Mouse (Mus musculus): ENCODE data around the gene Glra1. TPM values are rescaled to one million over a fixed set of nuclear protein-coding genes. Genes with fewer than 3 reads are reported as not detected.

Glra1 gene
- total RNA-seq, 1 experiment: not detected

DNA sequence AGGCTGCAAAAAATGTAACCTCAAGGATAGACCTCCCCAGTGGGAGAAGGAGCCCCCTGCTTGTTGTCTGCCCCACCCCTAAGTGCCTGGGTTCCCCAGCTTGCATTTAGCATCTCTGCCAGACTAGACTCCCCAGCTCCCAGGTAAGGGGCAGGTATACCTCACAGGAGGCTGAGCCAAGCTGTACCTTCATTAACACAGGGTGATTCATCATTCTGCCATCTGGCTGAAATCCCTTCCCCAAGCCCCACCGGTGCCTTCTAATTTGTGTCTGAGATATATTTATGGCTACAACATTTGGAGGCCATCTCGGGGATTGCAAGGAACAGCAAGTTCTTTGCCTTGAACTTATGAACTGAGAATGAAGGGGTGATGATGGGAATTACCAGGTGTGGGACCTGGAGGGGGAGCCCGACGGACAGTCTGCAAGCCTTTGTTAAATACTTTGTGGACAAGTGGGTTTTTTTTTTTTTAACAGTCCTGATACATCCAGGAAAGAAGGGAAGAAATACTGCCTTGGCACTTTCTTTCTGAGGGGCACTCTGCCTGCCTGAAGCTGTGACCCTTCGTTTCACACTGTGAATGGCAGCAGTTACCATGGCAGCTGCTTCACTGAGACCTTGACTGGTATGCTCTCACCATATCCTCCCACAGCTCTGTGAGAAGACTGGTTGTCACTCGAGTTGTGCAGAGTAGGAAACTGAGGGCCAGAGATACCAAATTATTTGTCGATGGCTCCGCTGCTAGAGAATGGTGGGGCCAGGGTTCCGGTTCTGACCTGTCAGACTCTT lies 41.5 kb downstream of the Glra1 start:
- Histone ChIP-seq H3K4me3 (ENCODE audit: insufficient read depth in 1 of 2, low read depth in 1 of 2, low read length in 2 of 2, poor library complexity in 1 of 2, severe bottlenecking in 1 of 2) (no peak overlapping the region), H3K4me1 (ENCODE audit: control insufficient read depth in 2 of 2, insufficient read depth in 2 of 2, low read length in 2 of 2, poor library complexity in 1 of 2) (no peaks in the 10 kb centered on the region), H3K36me3 (ENCODE audit: control insufficient read depth, insufficient read depth, low read length, poor library complexity, severe bottlenecking) (no peaks in the 10 kb centered on the region), H3K9ac (ENCODE audit: insufficient read depth, low read depth, low read length, poor library complexity, severe bottlenecking) (no peak overlapping the region), H3K9me3 (ENCODE audit: control insufficient read depth, insufficient read depth, low read depth, low read length) (no peaks in the 10 kb centered on the region), H3K27ac (ENCODE audit: insufficient read depth, low read depth, low read length, poor library complexity, severe bottlenecking) (no peak overlapping the region)
- DNase-seq (ENCODE audit: low read depth, low spot score): no peak
- TF ChIP-seq MAFK (IDR thresholded peaks at IDR 0.05; ENCODE audit: insufficient read depth, low read depth, low read length) (no peak), ZNF384 (IDR thresholded peaks at IDR 0.05; ENCODE audit: low read depth, low read length) (no peak), ZC3H11A (IDR thresholded peaks at IDR 0.05; ENCODE audit: borderline replicate concordance, low read depth, low read length) (no peak), CHD2 (IDR thresholded peaks at IDR 0.05; ENCODE audit: low read depth, low read length) (no peak), HCFC1 (IDR thresholded peaks at IDR 0.05; ENCODE audit: borderline replicate concordance, insufficient read depth, low read length) (no peak)
- in situ Hi-C loops (cut with MboI; ENCODE audit: low sequenced_read_pairs in 2 of 2, unreplicated experiment in 2 of 2): loop anchor here in 1 of 2 experiments (25.0 kb wide), 1 partner anchor 421 kb away; no protein-coding TSS in a partner anchor

DNA sequence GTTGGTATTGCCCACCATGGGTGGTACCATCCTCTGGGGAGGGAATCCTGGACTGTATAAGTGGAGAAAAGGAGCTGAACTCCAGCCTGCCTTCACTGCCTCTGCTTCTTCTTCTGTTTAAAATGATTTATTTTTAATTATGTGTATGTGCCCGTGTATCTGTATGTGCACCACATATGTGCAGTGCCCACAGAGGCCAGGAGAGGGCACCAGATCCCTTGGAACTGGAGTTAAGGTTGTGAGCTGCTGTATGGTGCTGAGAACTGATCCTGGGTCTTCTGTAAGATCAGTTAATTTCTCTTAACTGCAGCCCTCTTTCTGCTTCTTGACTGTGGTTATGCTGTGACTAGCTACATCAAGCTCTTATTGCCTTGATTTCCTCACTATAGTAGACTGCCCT lies 62.3 kb downstream of the Glra1 start:
- no peak for DNase-seq (ENCODE audit: low read depth, low spot score)
- Histone ChIP-seq H3K36me3 (ENCODE audit: control insufficient read depth, insufficient read depth, low read length, poor library complexity, severe bottlenecking) (no peaks in the 10 kb centered on the region), H3K27ac (ENCODE audit: insufficient read depth, low read depth, low read length, poor library complexity, severe bottlenecking) (no peak overlapping the region), H3K4me3 (ENCODE audit: insufficient read depth in 1 of 2, low read depth in 1 of 2, low read length in 2 of 2, poor library complexity in 1 of 2, severe bottlenecking in 1 of 2) (no peak overlapping the region), H3K9ac (ENCODE audit: insufficient read depth, low read depth, low read length, poor library complexity, severe bottlenecking) (no peak overlapping the region), H3K9me3 (ENCODE audit: control insufficient read depth, insufficient read depth, low read depth, low read length) (no peaks in the 10 kb centered on the region), H3K4me1 (ENCODE audit: control insufficient read depth in 2 of 2, insufficient read depth in 2 of 2, low read length in 2 of 2, poor library complexity in 1 of 2) (no peaks in the 10 kb centered on the region)
- TF ChIP-seq HCFC1 (IDR thresholded peaks at IDR 0.05; ENCODE audit: borderline replicate concordance, insufficient read depth, low read length) (no peak), ZNF384 (IDR thresholded peaks at IDR 0.05; ENCODE audit: low read depth, low read length) (no peak), CHD2 (IDR thresholded peaks at IDR 0.05; ENCODE audit: low read depth, low read length) (no peak), MAFK (IDR thresholded peaks at IDR 0.05; ENCODE audit: insufficient read depth, low read depth, low read length) (no peak), ZC3H11A (IDR thresholded peaks at IDR 0.05; ENCODE audit: borderline replicate concordance, low read depth, low read length) (no peak)
- in situ Hi-C loops (cut with MboI; ENCODE audit: low sequenced_read_pairs in 2 of 2, unreplicated experiment in 2 of 2): no loop called here

DNA sequence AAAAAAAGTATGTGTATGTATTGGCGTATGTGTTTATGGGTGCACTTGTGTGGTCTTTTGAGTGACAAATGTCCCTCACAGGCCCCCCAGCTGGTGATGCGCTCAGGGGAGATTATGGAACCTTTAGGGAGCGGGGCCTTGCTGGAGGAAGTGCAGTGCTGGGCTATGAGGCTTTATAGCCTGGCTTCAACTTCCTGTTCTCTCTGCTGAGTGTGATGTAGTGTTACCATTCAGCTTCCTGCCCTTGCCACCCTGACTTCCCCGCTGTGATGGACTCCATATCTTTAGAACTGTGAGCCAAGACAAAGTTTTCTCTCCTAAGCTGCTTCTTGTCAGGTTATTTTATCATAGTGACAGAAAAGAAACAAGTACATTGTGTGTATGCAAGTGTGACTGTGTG lies 65.3 kb downstream of the Glra1 start:
- DNase-seq (ENCODE audit: low read depth, low spot score): no peak
- no peaks in the 10 kb centered on the region for H3K4me1 ChIP-seq (ENCODE audit: control insufficient read depth in 2 of 2, insufficient read depth in 2 of 2, low read length in 2 of 2, poor library complexity in 1 of 2)
- H3K9ac ChIP-seq (ENCODE audit: insufficient read depth, low read depth, low read length, poor library complexity, severe bottlenecking): no peak overlapping the region
- H3K27ac ChIP-seq (ENCODE audit: insufficient read depth, low read depth, low read length, poor library complexity, severe bottlenecking): no peak overlapping the region
- in situ Hi-C loops (cut with MboI; ENCODE audit: low sequenced_read_pairs in 2 of 2, unreplicated experiment in 2 of 2): no loop called here
- no peak for TF ChIP-seq CHD2 (IDR thresholded peaks at IDR 0.05; ENCODE audit: low read depth, low read length)
- no peak overlapping the region for H3K4me3 ChIP-seq (ENCODE audit: insufficient read depth in 1 of 2, low read depth in 1 of 2, low read length in 2 of 2, poor library complexity in 1 of 2, severe bottlenecking in 1 of 2)
- H3K9me3 ChIP-seq (ENCODE audit: control insufficient read depth, insufficient read depth, low read depth, low read length): no peaks in the 10 kb centered on the region
- H3K36me3 ChIP-seq (ENCODE audit: control insufficient read depth, insufficient read depth, low read length, poor library complexity, severe bottlenecking): no peaks in the 10 kb centered on the region

DNA sequence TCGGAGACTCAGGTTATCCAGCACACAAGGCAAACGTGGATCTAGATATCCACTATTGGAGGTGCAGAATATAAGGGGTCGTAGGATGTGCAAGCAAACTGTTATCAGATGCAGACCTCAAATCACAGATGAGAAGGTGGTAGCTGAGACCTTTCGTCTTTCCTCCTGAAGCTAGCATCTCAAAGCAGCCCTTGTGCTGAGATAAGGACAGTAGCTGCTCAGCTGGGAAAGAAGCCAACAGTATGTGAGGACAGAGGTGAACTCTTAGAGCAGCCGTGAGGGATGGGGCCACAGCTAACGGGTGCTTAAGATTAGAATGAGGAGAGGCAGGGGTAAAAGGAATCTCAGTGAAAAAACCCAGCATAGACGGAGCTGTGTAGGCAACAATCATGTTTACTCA lies 65.9 kb downstream of the Glra1 start:
- Histone ChIP-seq H3K36me3 (ENCODE audit: control insufficient read depth, insufficient read depth, low read length, poor library complexity, severe bottlenecking) (no peaks in the 10 kb centered on the region), H3K9me3 (ENCODE audit: control insufficient read depth, insufficient read depth, low read depth, low read length) (no peaks in the 10 kb centered on the region), H3K9ac (ENCODE audit: insufficient read depth, low read depth, low read length, poor library complexity, severe bottlenecking) (no peak overlapping the region), H3K4me1 (ENCODE audit: control insufficient read depth in 2 of 2, insufficient read depth in 2 of 2, low read length in 2 of 2, poor library complexity in 1 of 2) (no peaks in the 10 kb centered on the region), H3K4me3 (ENCODE audit: insufficient read depth in 1 of 2, low read depth in 1 of 2, low read length in 2 of 2, poor library complexity in 1 of 2, severe bottlenecking in 1 of 2) (no peak overlapping the region), H3K27ac (ENCODE audit: insufficient read depth, low read depth, low read length, poor library complexity, severe bottlenecking) (no peak overlapping the region)
- no peak for TF ChIP-seq ZC3H11A (IDR thresholded peaks at IDR 0.05; ENCODE audit: borderline replicate concordance, low read depth, low read length)
- no peak for TF ChIP-seq MAFK (IDR thresholded peaks at IDR 0.05; ENCODE audit: insufficient read depth, low read depth, low read length)
- TF ChIP-seq CHD2 (IDR thresholded peaks at IDR 0.05; ENCODE audit: low read depth, low read length): no peak
- TF ChIP-seq HCFC1 (IDR thresholded peaks at IDR 0.05; ENCODE audit: borderline replicate concordance, insufficient read depth, low read length): no peak
- DNase-seq (ENCODE audit: low read depth, low spot score): no peak
- in situ Hi-C loops (cut with MboI; ENCODE audit: low sequenced_read_pairs in 2 of 2, unreplicated experiment in 2 of 2): no loop called here

DNA sequence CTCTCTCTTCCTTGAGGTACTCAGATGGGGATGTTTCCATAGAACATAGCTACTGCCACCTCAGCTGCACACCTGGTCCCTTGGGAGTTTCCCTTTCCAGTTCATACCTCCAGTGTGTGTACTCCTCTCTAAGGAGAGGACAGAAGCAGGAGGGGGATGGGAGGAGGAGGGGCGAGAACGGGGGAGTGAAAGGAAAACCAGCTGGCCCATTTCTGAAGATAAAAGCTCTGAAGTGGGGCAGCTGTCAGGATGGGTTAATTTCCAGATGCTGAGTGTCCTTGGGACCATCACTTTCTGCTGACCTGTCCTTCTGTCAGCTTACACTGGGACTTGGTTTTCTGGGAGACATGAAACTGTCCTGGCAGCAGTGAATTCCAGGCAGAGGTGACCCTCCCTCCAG lies 73.2 kb downstream of the Glra1 start:
- Histone ChIP-seq H3K9ac (ENCODE audit: insufficient read depth, low read depth, low read length, poor library complexity, severe bottlenecking) (no peak overlapping the region), H3K4me1 (ENCODE audit: control insufficient read depth in 2 of 2, insufficient read depth in 2 of 2, low read length in 2 of 2, poor library complexity in 1 of 2) (no peaks in the 10 kb centered on the region), H3K27ac (ENCODE audit: insufficient read depth, low read depth, low read length, poor library complexity, severe bottlenecking) (no peak overlapping the region), H3K4me3 (ENCODE audit: insufficient read depth in 1 of 2, low read depth in 1 of 2, low read length in 2 of 2, poor library complexity in 1 of 2, severe bottlenecking in 1 of 2) (no peak overlapping the region), H3K9me3 (ENCODE audit: control insufficient read depth, insufficient read depth, low read depth, low read length) (no peaks in the 10 kb centered on the region), H3K36me3 (ENCODE audit: control insufficient read depth, insufficient read depth, low read length, poor library complexity, severe bottlenecking) (no peaks in the 10 kb centered on the region)
- in situ Hi-C loops (cut with MboI; ENCODE audit: low sequenced_read_pairs in 2 of 2, unreplicated experiment in 2 of 2): no loop called here
- TF ChIP-seq ZC3H11A (IDR thresholded peaks at IDR 0.05; ENCODE audit: borderline replicate concordance, low read depth, low read length): no peak
- no peak for TF ChIP-seq CHD2 (IDR thresholded peaks at IDR 0.05; ENCODE audit: low read depth, low read length)
- no peak for TF ChIP-seq HCFC1 (IDR thresholded peaks at IDR 0.05; ENCODE audit: borderline replicate concordance, insufficient read depth, low read length)
- no peak for TF ChIP-seq ZNF384 (IDR thresholded peaks at IDR 0.05; ENCODE audit: low read depth, low read length)
- TF ChIP-seq MAFK (IDR thresholded peaks at IDR 0.05; ENCODE audit: insufficient read depth, low read depth, low read length): no peak
- DNase-seq (ENCODE audit: low read depth, low spot score): no peak
